Mouse (Mus musculus) heart, embryonic 10.5 days (tissue): ENCODE results near the gene Clstn2. TPM values are rescaled to one million over a fixed set of nuclear protein-coding genes. Genes with fewer than 3 reads are reported as not detected.

Experiments used
- DNase-seq: peaks from one replicate; pipeline ENCODE4 v3.0.0-alpha.2; 2017; ENCODE audit warnings: low spot score
- H3K27ac ChIP-seq: fragments of 300-500 bp; sonication (generic); 2 replicates; pipeline ENCODE4 v1.5.1; 2016; ENCODE audit warnings: mild to moderate bottlenecking
- H3K27me3 ChIP-seq: fragments of 300-500 bp; sonication (generic); 2 replicates; pipeline ENCODE4 v1.6.1; 2016; ENCODE audit warnings: mild to moderate bottlenecking; ENCODE audit not compliant: poor library complexity, insufficient read depth, severe bottlenecking
- H3K36me3 ChIP-seq: fragments of 300-500 bp; sonication (generic); 2 replicates; pipeline ENCODE4 v1.6.1; 2016; ENCODE audit warnings: mild to moderate bottlenecking, moderate library complexity
- H3K4me1 ChIP-seq: fragments of 300-500 bp; sonication (generic); 2 replicates; pipeline ENCODE4 v1.6.1; 2016; ENCODE audit warnings: mild to moderate bottlenecking
- H3K4me3 ChIP-seq: fragments of 300-500 bp; sonication (generic); 2 replicates; pipeline ENCODE4 v1.5.1; 2016; ENCODE audit warnings: mild to moderate bottlenecking, moderate library complexity
- H3K9me3 ChIP-seq: fragments of 300-500 bp; sonication (generic); 2 replicates; pipeline ENCODE4 v1.6.1; 2016; ENCODE audit warnings: mild to moderate bottlenecking, moderate library complexity
- WGBS: fragments of 180-500 bp; shearing (Covaris S2); methylation state at CpG from one replicate; pipeline ENCODE4 v1.1.7; 2016; 5-methylcytosine and 5-hydroxymethylcytosine counted together
- polyA plus RNA-seq: library from polyadenylated mRNA; unstranded; fragments of >200 nt; fragmentation: Nextera tagmentation; extraction: Ambion mirVana; gene quantifications from 2 replicates; pipeline ENCODE4 v1.2.1, GENCODE M21; 2016

The Clstn2 gene
- polyA plus RNA-seq, 1 experiment from 2014 or later = 1.6 TPM

DNA sequence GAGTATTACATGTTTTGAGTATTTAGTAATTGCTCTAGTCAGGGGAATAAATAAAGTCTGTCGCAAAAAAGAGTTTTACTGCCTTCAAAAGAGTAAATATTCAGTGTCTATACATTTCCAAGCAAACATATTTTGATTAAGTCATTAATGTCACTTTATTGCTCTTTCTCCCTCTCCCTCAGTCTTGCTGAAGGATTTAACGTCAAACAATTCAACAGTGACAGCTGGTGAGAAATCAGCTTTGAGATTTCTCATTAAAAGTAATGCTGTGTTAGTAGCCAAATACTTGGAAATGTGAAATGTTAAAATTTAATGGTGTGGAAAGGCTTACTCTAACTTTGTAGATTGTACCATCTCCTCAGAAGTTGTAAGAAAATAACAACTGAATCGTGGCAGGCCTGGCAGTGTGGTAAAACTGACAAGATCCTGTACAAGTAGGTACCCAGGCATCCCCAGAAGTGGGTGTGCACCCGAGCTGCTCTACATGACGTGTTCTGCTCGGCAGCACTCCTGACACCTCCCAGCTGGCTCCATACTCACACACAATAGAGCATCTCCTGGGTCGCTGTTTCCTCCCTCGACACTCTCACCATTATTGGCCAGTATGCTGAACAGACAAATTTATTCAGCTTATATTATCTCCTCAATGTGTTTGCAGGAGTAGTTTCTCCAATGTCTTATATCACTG lies 165.8 kb downstream of the Clstn2 start:
- H3K27me3 ChIP-seq = no peaks in the 10 kb centered on the region
- no peaks in the 10 kb centered on the region for H3K9me3 ChIP-seq
- H3K36me3 ChIP-seq = no peaks in the 10 kb centered on the region
- WGBS = 74% methylated on average over 8 of the region's 8 CpGs
- no peak overlapping the region for H3K27ac ChIP-seq
- DNase-seq = no peak
- no peak overlapping the region for H3K4me3 ChIP-seq
- H3K4me1 ChIP-seq = no peaks in the 10 kb centered on the region

DNA sequence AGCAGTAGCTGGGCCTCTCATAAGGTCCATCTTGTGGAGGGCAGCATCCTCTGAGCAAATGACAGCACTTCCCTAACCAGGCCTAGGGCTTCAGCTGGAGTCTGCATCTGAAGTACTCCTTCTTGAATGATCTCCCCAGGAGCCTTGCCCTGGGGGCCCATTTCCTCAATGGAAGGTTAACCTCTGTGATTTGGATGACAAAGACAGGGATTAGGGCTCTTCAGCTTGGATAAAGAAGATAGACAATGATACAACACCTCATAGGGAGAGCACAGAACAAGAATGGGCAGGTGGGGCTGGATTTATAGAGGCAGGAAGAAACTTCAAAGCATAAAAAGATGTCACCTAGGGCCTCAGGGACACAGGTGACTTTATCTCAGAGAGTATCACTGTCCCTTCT lies 180.1 kb downstream of the Clstn2 start:
- H3K4me3 ChIP-seq = no peak overlapping the region
- H3K36me3 ChIP-seq = no peaks in the 10 kb centered on the region
- no peak overlapping the region for H3K27ac ChIP-seq
- H3K27me3 ChIP-seq = no peaks in the 10 kb centered on the region
- H3K4me1 ChIP-seq = no peaks in the 10 kb centered on the region
- no peak for DNase-seq
- H3K9me3 ChIP-seq = no peaks in the 10 kb centered on the region

DNA sequence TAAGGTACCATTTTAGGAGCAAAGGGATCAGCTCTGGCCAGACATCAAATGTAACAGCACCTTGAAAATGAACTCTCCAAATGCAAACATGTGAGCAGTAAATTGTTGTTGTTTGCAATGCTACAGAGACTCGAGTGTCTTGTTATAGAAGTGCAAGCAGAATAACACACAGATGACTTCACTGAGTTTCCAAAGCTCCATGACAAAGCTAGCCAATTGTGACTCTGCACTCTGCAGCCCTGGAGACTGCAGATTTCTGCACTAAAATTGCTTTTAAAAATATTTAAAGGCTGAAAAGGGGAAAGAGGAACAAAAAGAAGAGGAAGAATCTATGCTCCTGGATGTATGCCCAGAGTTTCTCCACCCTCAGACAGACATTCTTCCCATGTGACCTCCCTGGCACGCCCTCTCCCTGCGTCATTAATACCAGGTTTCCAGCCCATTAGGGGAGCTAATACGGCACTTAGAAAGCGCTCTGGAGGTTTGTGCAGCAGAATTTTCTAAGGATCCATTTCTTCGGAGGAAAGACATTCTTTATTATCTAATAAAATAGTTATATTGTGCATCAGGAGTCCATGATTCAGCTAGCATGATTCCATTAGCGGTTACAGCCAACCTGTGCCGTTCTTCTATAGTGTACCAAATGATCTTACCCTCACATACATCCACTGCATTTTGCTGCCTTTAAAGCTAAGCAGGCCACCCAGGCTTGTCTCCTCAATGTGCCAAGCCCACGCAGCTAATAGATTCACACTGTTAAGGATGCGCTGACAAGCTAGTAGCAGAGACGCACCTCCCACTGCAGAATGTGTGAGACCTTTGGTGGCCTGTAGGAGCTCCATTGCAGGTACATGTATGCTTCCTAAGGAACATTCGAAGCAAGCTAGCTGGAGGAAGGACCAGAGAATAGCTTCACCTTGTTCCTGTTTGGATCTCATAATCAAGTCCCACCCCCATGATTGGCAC lies 184.8 kb downstream of the Clstn2 start:
- no peak overlapping the region for H3K27ac ChIP-seq

DNA sequence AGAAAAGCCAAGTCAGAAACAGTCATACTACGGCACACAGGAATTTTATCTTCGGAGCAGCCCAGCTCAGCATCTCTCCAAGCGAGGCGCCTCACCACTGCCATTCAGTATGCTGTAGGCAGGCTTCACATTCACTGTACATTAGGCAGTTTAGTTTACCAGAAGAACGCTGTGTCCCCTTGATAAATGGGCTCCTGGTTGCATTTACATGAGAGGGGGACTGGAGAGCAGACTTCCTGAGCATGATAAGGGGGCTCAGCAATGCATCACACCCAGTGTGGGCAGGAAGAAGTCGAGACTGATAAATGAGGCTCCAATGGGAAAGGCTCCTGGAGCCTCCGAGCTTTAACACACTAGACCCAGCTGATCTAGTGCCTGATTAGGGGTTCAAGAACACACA lies 190.9 kb downstream of the Clstn2 start:
- Histone ChIP-seq H3K27ac (no peak overlapping the region), H3K4me1 (peaks cover 9% of the 10 kb centered on the region; the same call in 1 of the 2 replicates), H3K27me3 (no peaks in the 10 kb centered on the region), H3K36me3 (no peaks in the 10 kb centered on the region), H3K4me3 (no peak overlapping the region), H3K9me3 (no peaks in the 10 kb centered on the region)
- 17% methylated on average over 7 of the region's 7 CpGs for WGBS
- DNase-seq = peak; percentile 75

More for the DNA sequence above, 184.8 kb downstream of the Clstn2 start:
- H3K27me3 ChIP-seq = no peaks in the 10 kb centered on the region
- H3K36me3 ChIP-seq = no peaks in the 10 kb centered on the region
- H3K4me1 ChIP-seq = no peaks in the 10 kb centered on the region
- no peaks in the 10 kb centered on the region for H3K9me3 ChIP-seq
- no peak overlapping the region for H3K4me3 ChIP-seq
- 77% methylated on average over 12 of the region's 12 CpGs for WGBS
- no peak for DNase-seq

DNA sequence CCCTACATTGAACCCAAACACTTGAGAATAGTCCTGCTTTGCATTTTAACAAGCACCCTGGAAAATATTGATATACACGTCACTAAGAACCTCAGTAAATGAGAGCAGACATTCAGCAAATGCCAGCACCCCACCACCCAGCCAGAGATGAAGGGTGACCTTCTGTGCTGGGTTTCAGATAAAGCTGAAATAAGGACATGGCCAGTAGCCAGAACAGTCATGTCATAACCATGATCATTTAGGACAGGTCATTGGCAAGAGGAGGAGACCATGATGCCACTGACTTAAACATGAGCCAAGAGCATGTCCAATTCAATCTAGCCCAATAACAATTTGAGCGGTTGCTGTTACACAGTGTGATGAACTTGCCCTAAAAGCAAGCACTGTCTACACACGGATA lies 201.8 kb downstream of the Clstn2 start:
- no peak for DNase-seq
- Histone ChIP-seq H3K9me3 (no peaks in the 10 kb centered on the region), H3K4me3 (no peak overlapping the region), H3K36me3 (no peaks in the 10 kb centered on the region), H3K27ac (no peak overlapping the region), H3K4me1 (peaks cover 29% of the 10 kb centered on the region), H3K27me3 (no peaks in the 10 kb centered on the region)
- WGBS = 84% methylated on average over 3 of the region's 3 CpGs

DNA sequence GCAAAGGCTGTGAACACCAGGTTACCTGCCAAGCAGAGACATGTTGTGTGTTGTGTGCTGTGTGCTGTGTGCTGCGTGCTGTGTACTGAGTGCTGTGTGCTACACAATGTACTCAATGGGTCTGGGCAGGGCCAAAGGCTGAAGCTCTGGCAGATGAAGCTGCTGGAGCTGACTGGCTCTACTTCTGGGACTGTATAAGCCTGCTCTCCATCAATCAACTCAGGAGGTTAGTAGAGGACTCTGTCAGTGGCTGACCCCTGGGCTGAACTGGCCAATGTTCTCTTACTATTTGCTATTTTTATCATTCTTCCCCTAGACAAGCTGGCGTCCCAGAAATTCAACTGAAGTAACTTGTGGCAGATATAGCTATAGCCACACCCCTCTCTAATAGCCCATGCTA lies 203.1 kb downstream of the Clstn2 start:
- peaks cover 42% of the 10 kb centered on the region for H3K4me1 ChIP-seq
- H3K4me3 ChIP-seq = no peak overlapping the region
- 42% methylated on average over 2 of the region's 2 CpGs for WGBS
- 0 out of 2 replicates have a peak overlapping the region, but pooled peaks have one; percentile 47 for H3K27ac ChIP-seq
- no peaks in the 10 kb centered on the region for H3K36me3 ChIP-seq
- H3K27me3 ChIP-seq = no peaks in the 10 kb centered on the region
- H3K9me3 ChIP-seq = no peaks in the 10 kb centered on the region
- peak; percentile 77 for DNase-seq

DNA sequence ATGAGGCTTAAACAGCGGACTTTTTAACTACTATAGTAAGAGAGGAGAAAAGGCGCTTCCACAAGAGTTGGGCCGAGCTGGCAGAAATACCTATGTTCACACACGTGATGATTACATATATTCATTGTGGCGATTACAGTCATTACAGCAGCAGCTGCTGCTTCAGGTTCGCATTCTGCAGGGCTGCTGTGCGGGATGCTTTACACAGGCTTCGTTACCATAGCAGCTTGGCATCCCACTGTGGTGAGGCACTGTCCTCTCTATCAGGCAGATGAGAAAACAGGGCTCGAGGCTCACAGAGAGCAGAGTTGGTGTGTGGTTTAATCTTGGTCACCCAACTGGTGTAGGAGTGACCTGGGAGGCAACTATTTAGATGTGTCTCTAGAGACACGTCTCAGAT lies 205.3 kb downstream of the Clstn2 start:
- no peak overlapping the region for H3K27ac ChIP-seq
- no peaks in the 10 kb centered on the region for H3K27me3 ChIP-seq
- H3K36me3 ChIP-seq = no peaks in the 10 kb centered on the region
- H3K4me3 ChIP-seq = no peak overlapping the region
- H3K4me1 ChIP-seq = peaks cover 45% of the 10 kb centered on the region
- no peak for DNase-seq
- no peaks in the 10 kb centered on the region for H3K9me3 ChIP-seq
- 73% methylated on average over 10 of the region's 10 CpGs for WGBS

DNA sequence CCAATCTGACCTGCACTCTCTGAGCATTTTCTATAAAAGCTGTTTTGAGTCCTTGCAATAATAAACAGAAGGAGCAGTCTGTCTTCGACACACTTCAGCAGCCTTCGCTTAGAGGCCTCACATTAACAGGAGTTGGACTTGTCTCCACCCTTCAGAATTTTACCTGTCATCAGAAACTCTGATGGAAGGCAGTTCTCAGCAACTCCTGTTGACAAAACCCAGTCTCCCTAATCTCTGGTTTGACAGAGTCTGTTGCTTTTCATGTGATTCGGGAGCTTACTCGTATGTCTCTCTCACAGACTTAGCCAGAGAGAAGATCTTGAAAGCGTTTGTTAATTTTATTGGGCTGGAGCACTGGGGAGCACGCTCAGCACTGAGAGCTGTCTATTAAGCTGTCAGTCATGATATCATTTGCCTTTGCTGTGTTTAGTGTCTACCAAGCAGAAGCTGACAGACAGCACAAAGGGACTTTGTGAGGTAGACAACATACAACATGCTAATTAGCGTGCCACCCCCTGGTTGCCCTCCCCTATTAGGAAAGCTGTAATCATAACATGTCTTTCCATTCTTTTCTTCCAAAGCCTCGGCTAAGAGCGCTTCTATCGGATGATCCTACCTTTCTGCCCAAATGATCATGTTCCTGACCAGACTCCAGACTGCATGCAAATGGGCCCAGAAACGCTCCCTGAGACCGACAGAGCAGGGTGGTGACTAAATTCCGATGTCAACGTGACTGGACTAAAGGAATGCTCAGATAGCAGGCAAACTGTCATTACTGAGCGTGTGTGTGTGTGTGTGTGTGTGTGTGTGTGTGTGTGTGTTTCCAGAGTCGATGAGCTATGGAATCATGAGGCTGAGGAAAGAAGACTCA lies 206.7 kb downstream of the Clstn2 start:
- H3K36me3 ChIP-seq = no peaks in the 10 kb centered on the region
- peaks cover 45% of the 10 kb centered on the region for H3K4me1 ChIP-seq
- no peak overlapping the region for H3K4me3 ChIP-seq
- 25% methylated on average over 16 of the region's 16 CpGs for WGBS
- no peak overlapping the region for H3K27ac ChIP-seq
- DNase-seq = peak; percentile 83
- no peaks in the 10 kb centered on the region for H3K27me3 ChIP-seq
- H3K9me3 ChIP-seq = no peaks in the 10 kb centered on the region

DNA sequence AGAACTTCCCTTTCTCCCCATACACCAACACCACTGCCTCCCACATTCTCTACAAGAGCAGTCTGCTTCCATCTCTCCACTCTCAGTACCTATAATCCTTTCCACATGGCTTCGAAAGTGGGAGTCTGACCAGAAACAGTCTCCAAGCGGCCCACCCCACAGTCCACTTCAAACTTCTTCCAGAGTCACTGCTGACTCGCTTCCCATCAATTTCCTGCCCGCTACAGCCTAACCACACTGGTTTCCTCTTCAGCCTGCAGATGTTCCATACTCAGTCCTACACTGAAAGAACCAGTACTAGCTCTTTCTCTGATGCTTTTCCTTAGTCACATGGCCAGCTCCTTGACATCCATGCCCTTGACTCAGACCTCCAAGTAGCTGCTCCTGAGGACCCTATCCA lies 215.9 kb downstream of the Clstn2 start:
- Histone ChIP-seq H3K9me3 (no peaks in the 10 kb centered on the region), H3K27ac (no peak overlapping the region), H3K36me3 (no peaks in the 10 kb centered on the region), H3K4me1 (peaks cover 9% of the 10 kb centered on the region), H3K27me3 (no peaks in the 10 kb centered on the region), H3K4me3 (no peak overlapping the region)
- no peak for DNase-seq
- WGBS = 66% methylated on average over 4 of the region's 4 CpGs

DNA sequence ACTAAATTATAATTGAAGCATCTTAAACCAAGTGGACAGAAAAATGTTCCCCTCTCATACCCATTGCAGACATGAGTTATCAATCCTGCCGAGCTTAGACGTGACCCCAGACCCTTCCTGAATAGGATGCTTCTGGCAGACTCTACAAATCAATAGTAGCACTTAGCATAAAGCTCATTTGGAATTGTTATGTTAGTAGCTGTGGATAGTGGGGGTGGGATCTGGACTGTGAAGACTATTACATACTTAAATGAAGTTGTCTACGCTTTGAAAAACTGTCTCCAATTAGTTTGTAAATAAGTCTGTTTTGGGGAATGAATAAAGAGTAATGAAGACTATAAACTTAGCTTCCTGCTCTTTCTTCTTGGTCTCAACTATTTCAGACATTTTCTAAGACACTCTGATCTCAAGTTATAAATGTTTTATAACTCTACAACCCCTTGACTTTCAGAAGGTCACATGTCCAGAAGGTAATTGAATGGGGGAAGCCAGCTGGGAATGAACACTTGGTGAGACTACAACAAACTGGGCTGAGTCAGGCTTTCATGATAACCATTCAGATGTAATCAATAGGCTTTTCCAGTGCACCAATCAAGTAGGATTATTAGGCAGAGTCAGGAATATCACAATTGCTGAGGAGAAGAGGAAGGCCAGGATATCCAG lies 216.7 kb downstream of the Clstn2 start:
- Histone ChIP-seq H3K9me3 (no peaks in the 10 kb centered on the region), H3K4me1 (peaks cover 9% of the 10 kb centered on the region), H3K36me3 (no peaks in the 10 kb centered on the region), H3K27me3 (no peaks in the 10 kb centered on the region), H3K27ac (no peak overlapping the region), H3K4me3 (no peak overlapping the region)
- no peak for DNase-seq
- WGBS = 84% methylated on average over 3 of the region's 3 CpGs

DNA sequence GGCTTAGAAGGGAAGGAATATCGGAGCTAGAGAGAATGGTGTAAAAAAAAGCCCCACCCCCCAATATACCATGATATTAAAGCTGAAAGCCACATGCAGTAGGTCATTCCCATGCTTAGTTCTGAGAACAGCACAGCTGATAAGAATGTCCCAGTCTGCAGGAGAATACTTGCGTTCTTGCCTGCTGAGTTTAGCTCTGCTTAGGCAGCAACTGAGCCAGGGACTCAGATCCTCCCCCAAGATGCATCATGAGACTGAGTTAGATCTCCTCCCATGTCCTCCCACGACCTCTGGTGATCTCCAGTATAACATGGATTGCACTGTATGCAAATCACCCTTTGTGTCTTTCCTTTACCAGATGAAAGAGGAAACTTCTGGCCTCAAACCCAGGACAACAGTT lies 219.8 kb downstream of the Clstn2 start:
- no peak for DNase-seq
- no peak overlapping the region for H3K27ac ChIP-seq
- H3K4me3 ChIP-seq = no peak overlapping the region
- H3K4me1 ChIP-seq = peaks cover 9% of the 10 kb centered on the region
- H3K36me3 ChIP-seq = no peaks in the 10 kb centered on the region
- WGBS = 22% methylated on average over 3 of the region's 3 CpGs
- H3K9me3 ChIP-seq = no peaks in the 10 kb centered on the region
- H3K27me3 ChIP-seq = no peaks in the 10 kb centered on the region

DNA sequence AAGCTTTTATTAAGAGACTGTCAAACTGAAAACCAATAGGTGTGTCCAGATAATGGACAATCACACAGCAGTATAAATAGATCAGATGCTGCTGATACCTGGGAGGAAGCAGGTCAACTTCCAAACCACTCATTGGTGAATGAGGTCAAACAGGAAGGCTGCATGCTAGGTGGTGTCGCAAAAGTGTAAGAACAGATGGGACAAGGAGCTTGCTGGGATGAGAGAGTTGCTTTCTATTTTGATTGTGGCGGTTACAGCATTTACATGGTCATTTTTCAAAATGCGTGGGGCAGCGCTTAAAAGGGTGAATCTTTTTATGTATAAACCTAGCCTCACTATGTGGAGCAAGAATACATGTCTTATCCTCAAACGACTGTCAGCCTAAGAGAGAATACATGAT lies 225.9 kb downstream of the Clstn2 start:
- 88% methylated on average over 5 of the region's 5 CpGs for WGBS
- H3K27ac ChIP-seq = no peak overlapping the region
- H3K9me3 ChIP-seq = no peaks in the 10 kb centered on the region
- H3K4me3 ChIP-seq = no peak overlapping the region
- no peaks in the 10 kb centered on the region for H3K27me3 ChIP-seq
- H3K4me1 ChIP-seq = no peaks in the 10 kb centered on the region
- no peaks in the 10 kb centered on the region for H3K36me3 ChIP-seq
- DNase-seq = no peak
